Mouse (Mus musculus): ENCODE data around the gene Gnaz.

GRCm38 (mm10) chr10:74935016-74935415 is 32.0 kb upstream of the Gnaz start:
- TF ChIP-seq CTCF (IDR thresholded peaks at IDR 0.05; ENCODE audit: low read depth), result peak; percentile 53
- no peak for TF ChIP-seq EP300 (IDR thresholded peaks at IDR 0.05; ENCODE audit: low read depth)

All from liver, postnatal 0 days (tissue).